Comparison of ENCODE assay signal across 18 mouse cellular contexts in genomic region chr2:10369676-10370075, GRCm38 (mm10).
"Had no signal": no experiment of that assay in that cellular context is flagged by ENCODE, and none has a peak within 500 bp of the region (broad histone marks: within the 10 kb centered on the region; RNA-seq: fewer than 3 reads in every experiment).

No protein-coding gene starts in this region.

- H3K9me3 ChIP-seq: liver, embryonic 13.5 days; midbrain, embryonic 13.5 days; neural tube, embryonic 12.5 days had no signal

- H3K4me2 ChIP-seq: liver, embryonic 13.5 days; lung, embryonic 14.5 days; midbrain, embryonic 13.5 days; neural tube, embryonic 12.5 days had no signal

- H3K27ac ChIP-seq: kidney, postnatal 0 days; left cerebral cortex, adult 2 months; liver, embryonic 13.5 days; macrophage; midbrain, embryonic 13.5 days; neural tube, embryonic 12.5 days had no signal

- H3K4me3 ChIP-seq: left cerebral cortex, adult 2 months; liver, embryonic 13.5 days; midbrain, embryonic 13.5 days; neural tube, embryonic 12.5 days had no signal

- H3K9ac ChIP-seq: liver, embryonic 13.5 days; lung, embryonic 14.5 days; midbrain, embryonic 13.5 days; neural tube, embryonic 12.5 days had no signal

- DNase-seq: kidney, adult 18-20 months; kidney, adult 9 months; kidney, postnatal 36 days; layer of hippocampus, postnatal 36 days; liver, embryonic 13.5 days; lung, embryonic 14.5 days; retina, postnatal 1 day; right cerebral cortex, postnatal 25 days; thymus, postnatal 25 days had no signal

- ATAC-seq: inflammation-experienced regulatory T-cells, adult 6 months; intestine, embryonic 16.5 days; lung, postnatal 0 days; midbrain, embryonic 13.5 days; midbrain, embryonic 16.5 days had no signal

- H3K36me3 ChIP-seq: liver, embryonic 13.5 days; midbrain, embryonic 13.5 days; neural tube, embryonic 12.5 days had no signal
